Mouse (Mus musculus) cerebellum, adult 18-20 months (tissue): ENCODE measurements around the gene St6galnac4.

Experiments used
- DNase-seq, 2 experiments: peaks; one replicate each; pipeline ENCODE4 v3.0.0; 2021

St6galnac4 gene

GRCm38 (mm10) chr2:32586871-32587351 lies at the start of gene St6galnac4:
TSS of gene St6galnac4 (plus strand) at chr2:32587095.
- DNase-seq = peak; percentile 94

GRCm38 (mm10) chr2:32537360-32537905 lies 49.5 kb upstream of the St6galnac4 start:
- DNase-seq = peak; percentile 39 to 44

GRCm38 (mm10) chr2:32537941-32538340 lies 49.0 kb upstream of the St6galnac4 start:
- DNase-seq = no peak

GRCm38 (mm10) chr2:32538461-32538860 lies 48.4 kb upstream of the St6galnac4 start:
- DNase-seq = peak; percentile 31 to 41

- DNase-seq = no peak
Observed at GRCm38 (mm10) chr2:32539452-32539981, 47.4 kb upstream of the St6galnac4 start.

GRCm38 (mm10) chr2:32541333-32541908 lies 45.5 kb upstream of the St6galnac4 start:
- peak; percentile 71 to 85 for DNase-seq

GRCm38 (mm10) chr2:32541986-32542573 lies 44.8 kb upstream of the St6galnac4 start:
- DNase-seq = no peak

GRCm38 (mm10) chr2:32543031-32543449 lies 43.9 kb upstream of the St6galnac4 start:
- DNase-seq = peak; percentile 44 to 58

GRCm38 (mm10) chr2:32546951-32547350 lies 39.9 kb upstream of the St6galnac4 start:
- no peak for DNase-seq

- no peak for DNase-seq
Observed at GRCm38 (mm10) chr2:32547380-32547779, 39.5 kb upstream of the St6galnac4 start.

GRCm38 (mm10) chr2:32547964-32548739 lies 38.7 kb upstream of the St6galnac4 start:
- no peak for DNase-seq

- no peak for DNase-seq
Observed at GRCm38 (mm10) chr2:32549171-32549570, 37.7 kb upstream of the St6galnac4 start.

GRCm38 (mm10) chr2:32549764-32550163 lies 37.1 kb upstream of the St6galnac4 start:
- no peak for DNase-seq

GRCm38 (mm10) chr2:32551236-32551635 lies 35.7 kb upstream of the St6galnac4 start:
- no peak for DNase-seq

- DNase-seq = no peak
Observed at GRCm38 (mm10) chr2:32553592-32554148, 33.2 kb upstream of the St6galnac4 start.

GRCm38 (mm10) chr2:32555484-32555883 lies 31.4 kb upstream of the St6galnac4 start:
- DNase-seq = no peak

- no peak for DNase-seq
Observed at GRCm38 (mm10) chr2:32556019-32556418, 30.9 kb upstream of the St6galnac4 start.

GRCm38 (mm10) chr2:32559570-32559969 lies 27.3 kb upstream of the St6galnac4 start:
- no peak for DNase-seq

GRCm38 (mm10) chr2:32566536-32567063 lies 20.3 kb upstream of the St6galnac4 start:
- peak; percentile 79 for DNase-seq

- DNase-seq = peak in 1 of 2 experiments; percentile 61
Observed at GRCm38 (mm10) chr2:32568149-32568548, 18.7 kb upstream of the St6galnac4 start.

- DNase-seq = no peak
Observed at GRCm38 (mm10) chr2:32568941-32569340, 18.0 kb upstream of the St6galnac4 start.

GRCm38 (mm10) chr2:32570698-32571494 lies 16.0 kb upstream of the St6galnac4 start, which contains the start of gene Dpm2:
TSS of gene Dpm2 (plus strand) at chr2:32570858.
- DNase-seq = peak; percentile 89 to 96
